Mouse (Mus musculus): Measurements from ENCODE around the gene Acap3.

- TF ChIP-seq CTCF (IDR thresholded peaks at IDR 0.05; ENCODE audit: control insufficient read depth, insufficient read depth, low read length) (no peak), POLR2A (IDR thresholded peaks at IDR 0.05; ENCODE audit: borderline replicate concordance, control insufficient read depth, low read depth, low read length) (no peak)
Measured at GRCm38 (mm10) chr4:155943049-155943452, 51.4 kb downstream of the Acap3 start.

All from bone marrow, adult 2 months (tissue).